Mouse (Mus musculus): Measurements from ENCODE around the gene Fam83f. TPM values are rescaled to one million over a fixed set of nuclear protein-coding genes. Genes with fewer than 3 reads are reported as not detected.

Fam83f gene
- total RNA-seq (2021): under 1 TPM; 0.16 to 0.54 TPM
- long read RNA-seq, experiment 1: 0 reads
- long read RNA-seq, experiment 2: 0 reads

- DNase-seq (ENCODE audit: low spot score in 2 of 2): no peak
Observed at GRCm38 (mm10) chr15:80671295-80672252, at the start of gene Fam83f. Gene Fam83f, plus strand, starts transcription at chr15:80671847.

DNA sequence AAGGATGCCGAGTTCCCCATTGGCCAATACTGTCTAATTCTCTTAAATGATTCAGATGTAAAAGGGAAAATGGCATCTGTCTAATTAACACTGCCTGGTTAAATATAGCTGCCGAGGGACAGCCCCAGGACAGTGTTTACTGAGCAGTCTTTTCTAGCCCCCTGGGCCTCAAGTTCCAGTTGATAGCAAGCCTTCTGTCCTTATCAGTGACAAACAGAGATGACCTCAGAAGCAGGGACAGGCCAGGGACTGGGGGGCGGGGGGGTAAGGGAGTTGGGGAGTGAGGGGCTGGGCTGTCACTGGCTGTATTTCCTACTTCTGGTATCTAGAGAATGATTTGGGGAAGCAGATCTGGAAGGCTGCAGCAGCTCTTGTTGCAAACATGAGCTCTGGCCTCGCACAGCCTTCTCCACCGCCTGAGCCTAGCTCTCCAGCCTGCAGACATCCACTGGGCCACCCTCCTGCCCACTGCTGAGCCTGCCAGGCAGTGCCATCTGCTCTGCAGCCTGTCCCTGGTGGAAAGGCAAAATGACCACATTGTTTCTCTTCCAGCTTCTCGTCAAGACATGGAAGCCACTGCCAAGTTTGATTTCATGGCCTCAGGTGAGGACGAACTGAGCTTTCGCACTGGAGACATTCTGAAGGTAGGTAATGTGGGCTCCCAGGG is 48.3 kb upstream of the Fam83f start:
- DNase-seq (ENCODE audit: low spot score in 2 of 2): no peak

DNA sequence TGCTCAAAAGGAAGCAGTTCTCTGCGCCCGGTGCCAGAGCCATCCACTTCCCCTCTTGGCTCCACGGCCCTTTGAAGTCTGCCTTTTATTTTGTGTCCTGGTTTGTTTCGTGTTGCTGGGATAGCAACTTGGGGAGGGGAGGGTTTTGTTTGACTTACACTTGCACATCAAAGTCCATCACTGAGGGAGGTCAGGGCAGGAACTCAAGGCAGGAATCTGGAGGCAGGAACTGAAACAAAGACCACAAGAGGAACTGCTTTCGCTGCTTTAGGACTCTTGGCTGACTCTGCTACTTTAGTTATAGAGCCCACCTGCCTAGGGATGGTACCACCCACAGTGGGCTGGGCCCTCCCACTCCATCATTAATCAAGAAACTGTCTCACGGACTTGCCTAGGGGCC is 45.2 kb upstream of the Fam83f start:
- DNase-seq (ENCODE audit: low spot score in 2 of 2): no peak

DNA sequence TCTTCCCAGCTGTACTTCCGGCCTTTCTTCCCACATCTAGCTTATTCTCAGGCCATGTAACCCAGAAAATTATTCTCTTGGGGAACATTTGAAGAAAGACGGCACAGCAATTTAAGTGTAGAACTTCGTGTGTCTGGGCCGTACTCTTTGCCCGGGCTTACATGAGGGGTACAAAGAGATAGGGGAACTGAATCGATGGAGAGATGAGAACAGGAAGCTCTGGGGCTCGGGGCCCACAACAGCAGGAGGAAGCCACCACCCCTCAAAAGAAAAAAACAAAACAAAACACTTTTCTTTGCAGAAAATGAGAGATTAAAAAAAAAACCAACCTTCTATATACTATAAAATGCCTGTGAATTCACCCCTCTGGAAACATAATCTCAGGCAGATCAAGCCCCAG is 41.5 kb upstream of the Fam83f start:
- DNase-seq (ENCODE audit: low spot score in 2 of 2): no peak

GRCm38 (mm10) chr15:80630711-80631110 is 40.9 kb upstream of the Fam83f start:
- no peak for DNase-seq (ENCODE audit: low spot score in 2 of 2)

GRCm38 (mm10) chr15:80631311-80631710 is 40.3 kb upstream of the Fam83f start:
- no peak for DNase-seq (ENCODE audit: low spot score in 2 of 2)

GRCm38 (mm10) chr15:80632280-80632893 is 39.3 kb upstream of the Fam83f start:
- DNase-seq (ENCODE audit: low spot score in 2 of 2): peak; percentile 53 to 68

- peak; percentile 63 to 74 for DNase-seq (ENCODE audit: low spot score in 2 of 2)
Observed at GRCm38 (mm10) chr15:80634391-80635193, 37.1 kb upstream of the Fam83f start.

GRCm38 (mm10) chr15:80636757-80637372 is 34.8 kb upstream of the Fam83f start:
- no peak for DNase-seq (ENCODE audit: low spot score in 2 of 2)

- no peak for DNase-seq (ENCODE audit: low spot score in 2 of 2)
Observed at GRCm38 (mm10) chr15:80639071-80639702, 32.5 kb upstream of the Fam83f start.

DNA sequence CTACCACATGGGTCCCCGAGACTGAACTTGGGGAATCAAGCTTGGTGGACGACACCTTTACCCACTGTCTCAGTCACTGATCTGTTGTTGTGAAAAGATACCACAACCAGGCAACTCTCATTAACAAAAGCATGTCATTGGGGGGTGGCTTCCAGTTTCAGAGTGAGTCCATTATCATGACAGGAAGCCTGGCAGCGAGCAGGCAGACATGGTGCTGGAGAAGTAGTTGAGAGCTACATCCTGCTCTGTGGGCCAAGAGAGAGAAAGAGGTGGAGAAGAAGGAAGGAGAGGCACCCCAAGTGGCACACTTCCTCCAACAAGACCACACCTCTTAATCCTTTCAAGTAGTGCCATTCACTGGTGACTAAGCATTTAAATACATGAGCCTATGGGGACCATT is 31.8 kb upstream of the Fam83f start:
- no peak for DNase-seq (ENCODE audit: low spot score in 2 of 2)

DNA sequence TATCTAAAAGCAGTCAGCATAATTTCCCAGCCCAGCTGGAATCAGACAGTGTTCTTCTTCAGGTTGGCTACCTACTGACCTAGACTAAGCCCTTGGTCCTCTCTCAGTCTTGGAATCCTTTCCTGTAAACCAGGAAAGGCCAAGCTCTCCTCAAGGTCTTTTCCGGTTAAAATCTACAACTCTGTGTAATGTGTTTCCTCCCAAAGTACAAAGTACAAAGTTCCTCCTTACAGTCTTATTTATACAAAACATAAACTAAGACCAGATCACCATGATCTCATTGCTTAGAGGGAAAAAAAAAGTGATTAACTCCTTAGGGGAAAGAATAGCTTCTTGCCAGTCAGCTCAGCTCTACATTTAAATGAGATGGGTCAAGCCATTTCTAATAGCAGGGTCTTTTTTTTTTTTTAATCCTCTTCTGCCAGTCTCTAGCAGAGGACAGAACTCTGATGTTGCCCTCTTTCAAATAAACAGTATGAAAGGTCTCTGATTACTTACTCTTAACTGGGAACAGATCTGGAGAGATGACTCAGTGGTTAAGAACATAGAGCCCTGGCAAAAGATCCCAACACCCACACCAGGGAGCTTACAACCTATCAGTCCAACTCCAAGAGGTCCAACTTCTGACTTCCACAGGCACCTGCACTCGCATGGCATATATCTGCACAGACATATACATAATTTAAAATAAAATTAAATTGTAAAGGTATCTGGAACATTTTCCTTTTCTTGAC is 29.8 kb upstream of the Fam83f start:
- no peak for DNase-seq (ENCODE audit: low spot score in 2 of 2)

- no peak for DNase-seq (ENCODE audit: low spot score in 2 of 2)
Observed at GRCm38 (mm10) chr15:80645006-80645797, 26.4 kb upstream of the Fam83f start.

DNA sequence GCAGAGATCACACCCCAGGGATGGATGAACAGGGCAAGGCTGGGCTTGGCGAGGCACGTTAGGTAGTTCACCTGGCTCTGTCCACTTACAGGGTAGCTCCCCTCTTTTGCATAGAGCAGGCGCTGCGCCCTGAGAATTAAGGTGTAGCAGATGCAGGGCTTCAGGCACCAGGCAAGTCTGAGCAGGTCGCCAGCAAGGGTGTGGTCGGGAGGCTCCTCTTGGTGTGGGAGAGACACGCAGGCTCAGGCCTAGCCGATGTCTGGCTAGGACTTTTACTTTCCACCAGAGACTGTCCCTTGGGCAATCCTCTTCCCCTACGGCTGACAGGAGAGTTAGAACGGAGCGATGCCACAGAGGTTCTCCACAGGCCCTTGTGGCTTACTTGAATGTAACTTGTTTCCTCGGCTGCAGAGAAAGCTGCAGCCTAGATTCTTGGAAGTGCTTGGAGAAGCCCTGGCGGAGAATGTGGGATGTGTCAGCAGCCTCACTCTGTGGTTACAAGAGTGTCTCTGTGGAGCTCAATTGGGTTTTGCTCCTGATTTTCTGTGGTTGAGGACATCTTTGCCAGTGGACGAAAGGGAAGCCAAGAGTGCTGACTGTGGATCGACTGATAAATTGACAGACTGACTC is 22.6 kb upstream of the Fam83f start:
- DNase-seq (ENCODE audit: low spot score in 2 of 2): peak in 1 of 2 experiments; percentile 55

GRCm38 (mm10) chr15:80650412-80650811 is 21.2 kb upstream of the Fam83f start:
- DNase-seq (ENCODE audit: low spot score in 2 of 2): peak in 1 of 2 experiments; percentile 52

GRCm38 (mm10) chr15:80653865-80654264 is 17.8 kb upstream of the Fam83f start:
- DNase-seq (ENCODE audit: low spot score in 2 of 2): no peak

DNA sequence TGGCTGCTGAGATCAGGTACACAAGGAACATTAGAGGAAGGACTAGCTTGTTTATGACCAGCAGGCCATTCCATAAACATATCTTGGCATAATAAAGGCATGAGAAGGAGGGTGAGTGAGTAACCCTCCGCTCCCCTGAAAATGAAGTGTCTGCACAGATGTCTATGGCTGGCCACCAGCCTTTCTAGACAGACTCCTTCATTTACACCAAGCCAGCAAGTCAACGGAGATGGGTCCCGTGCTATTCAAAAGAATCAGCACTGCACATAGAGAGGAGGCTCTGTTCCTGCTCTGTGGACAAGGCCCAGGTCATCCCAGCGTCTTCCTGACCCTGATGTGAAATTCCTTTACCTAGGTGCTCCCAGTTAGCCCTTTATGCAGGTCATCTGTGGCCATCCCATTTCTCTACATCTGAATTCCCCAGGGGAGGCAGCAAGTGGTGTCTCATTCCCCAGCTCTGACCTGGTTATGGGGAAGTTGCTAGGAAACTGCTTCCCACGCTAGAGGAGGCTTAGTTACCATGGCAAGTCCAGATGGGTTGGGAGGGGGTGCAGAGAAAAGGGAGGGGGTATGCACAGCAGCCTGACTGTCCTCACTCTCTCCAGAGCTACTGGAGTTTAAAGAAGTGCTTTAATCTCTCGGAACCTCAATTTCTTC is 12.7 kb upstream of the Fam83f start:
- DNase-seq (ENCODE audit: low spot score in 2 of 2): peak; percentile 34 to 57
